Mouse (Mus musculus): ENCODE results near the gene Shisa5.

- TF ChIP-seq CTCF (IDR thresholded peaks at IDR 0.05; ENCODE audit: borderline replicate concordance, insufficient read depth, low read length) (no peak), POLR2A (IDR thresholded peaks at IDR 0.05; ENCODE audit: low read depth, low read length) (no peak)
These were observed 65.7 kb downstream of the Shisa5 start for GRCm38 (mm10) chr9:109104083-109104482.

Measured in embryonic fibroblast, embryonic 13.5 days (primary cell).